In the genomic region with DNA sequence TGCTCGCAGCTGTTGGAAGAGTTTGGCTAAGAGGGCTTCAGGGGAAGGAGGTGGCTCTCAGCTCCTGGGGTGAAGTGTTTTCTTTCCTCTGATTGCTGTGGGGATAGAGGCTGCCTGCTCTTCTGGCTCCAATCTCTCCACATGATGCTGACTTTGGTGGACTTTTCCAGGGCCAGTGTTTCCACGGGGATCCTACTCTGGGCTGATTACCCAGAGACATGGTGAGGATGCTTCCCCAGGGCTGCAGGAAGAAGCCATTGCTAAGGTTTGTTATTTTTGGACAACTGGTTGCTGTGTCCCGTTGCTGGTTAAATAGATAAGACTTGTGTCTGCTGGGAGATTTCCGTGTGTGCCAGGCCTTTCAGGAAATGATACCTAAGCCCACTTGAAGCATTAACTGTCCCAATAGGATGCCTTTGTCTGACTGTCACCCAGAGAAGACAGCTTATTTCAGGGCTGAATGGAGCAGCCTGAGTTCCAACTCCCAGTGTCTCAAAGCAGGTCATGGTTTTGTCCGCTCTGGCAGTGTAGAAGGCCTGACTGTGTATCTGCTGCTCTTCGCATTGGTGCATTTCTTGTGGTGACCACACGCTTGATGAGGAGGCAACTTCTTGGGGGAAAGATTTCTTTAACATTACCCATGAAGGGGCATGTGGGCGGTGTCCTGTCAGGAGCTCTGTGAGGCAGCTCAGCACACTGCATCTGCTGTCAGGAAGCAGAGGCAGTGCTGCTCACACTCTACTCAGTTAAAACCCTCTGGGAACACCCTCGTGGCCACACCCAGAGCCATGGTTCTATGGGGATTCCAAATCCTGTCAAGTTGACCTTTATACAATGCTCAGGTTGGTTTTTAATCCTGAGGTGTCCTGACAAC, we compare ENCODE assay signal across 14 mouse cellular contexts.
DNase-seq lines count a peak whose midpoint lies in the region; ATAC-seq and TF ChIP-seq lines count a peak whose summit lies in the region.
"Had no signal": no experiment of that assay in that cellular context is flagged by ENCODE, and none has a peak within 500 bp of the region (broad histone marks: within the 10 kb centered on the region; RNA-seq: fewer than 3 reads in every experiment).

No protein-coding gene starts in this region.

- no peaks in the 10 kb centered on the region for H3K27me3 ChIP-seq in hindbrain, embryonic 13.5 days
- no peaks in the 10 kb centered on the region for H3K27me3 ChIP-seq in hindbrain, embryonic 11.5 days (ENCODE audit: control insufficient read depth, insufficient read depth, low read length)
- no peaks in the 10 kb centered on the region for H3K27me3 ChIP-seq in hindbrain, embryonic 15.5 days
- no peaks in the 10 kb centered on the region for H3K27me3 ChIP-seq in forebrain, embryonic 11.5 days (ENCODE audit: control insufficient read depth, insufficient read depth, low read length)
- H3K27me3 ChIP-seq: liver, embryonic 15.5 days had no signal

- 44% methylated on average over 9 of the region's 9 CpGs for WGBS in hindbrain, embryonic 13.5 days
- 53% methylated on average over 9 of the region's 9 CpGs for WGBS in hindbrain, embryonic 11.5 days
- 45% methylated on average over 9 of the region's 9 CpGs for WGBS in hindbrain, embryonic 15.5 days
- WGBS in forebrain, embryonic 11.5 days, result 64% methylated on average over 9 of the region's 9 CpGs

- no peak for DNase-seq in hindbrain, embryonic 11.5 days (ENCODE audit: low spot score)
- peak; percentile 36 for DNase-seq in 416B (ENCODE audit: low read depth)
- DNase-seq in brain, embryonic 14.5 days (ENCODE audit: low read depth), result peak; percentile 13
- DNase-seq in left cerebral cortex, postnatal 14 days (ENCODE audit: low spot score in 2 of 2), result no peak
- DNase-seq in forebrain, embryonic 11.5 days (ENCODE audit: low spot score), result no peak
- DNase-seq: cerebellum, postnatal 25 days; right cerebral cortex, postnatal 25 days; thymus, postnatal 14 days had no signal

- H3K36me3 ChIP-seq in hindbrain, embryonic 13.5 days, result no peaks in the 10 kb centered on the region
- H3K36me3 ChIP-seq in hindbrain, embryonic 11.5 days (ENCODE audit: control insufficient read depth, insufficient read depth, low read length), result no peaks in the 10 kb centered on the region
- H3K36me3 ChIP-seq in hindbrain, embryonic 15.5 days, result no peaks in the 10 kb centered on the region
- H3K36me3 ChIP-seq in forebrain, embryonic 11.5 days (ENCODE audit: control insufficient read depth, insufficient read depth, low read length), result no peaks in the 10 kb centered on the region
- H3K36me3 ChIP-seq: liver, embryonic 15.5 days had no signal

- H3K9me3 ChIP-seq in hindbrain, embryonic 13.5 days, result no peaks in the 10 kb centered on the region; the same call in 1 of the 2 replicates
- H3K9me3 ChIP-seq in hindbrain, embryonic 11.5 days (ENCODE audit: control insufficient read depth, low read length), result no peaks in the 10 kb centered on the region
- H3K9me3 ChIP-seq in hindbrain, embryonic 15.5 days, result no peaks in the 10 kb centered on the region
- H3K9me3 ChIP-seq in forebrain, embryonic 11.5 days (ENCODE audit: control insufficient read depth, low read length), result no peaks in the 10 kb centered on the region
- H3K9me3 ChIP-seq: liver, embryonic 15.5 days had no signal

- intact Hi-C loops in left cerebral cortex, postnatal 14 days (cut with DNase I), result no loop called here

- no peak for ATAC-seq in hindbrain, embryonic 13.5 days (ENCODE audit: low FRiP score)
- no peak for ATAC-seq in hindbrain, embryonic 11.5 days (ENCODE audit: low FRiP score)
- ATAC-seq in hindbrain, embryonic 15.5 days (ENCODE audit: low FRiP score, low read depth), result no peak
- no peak for ATAC-seq in forebrain, embryonic 11.5 days (replicated peaks; ENCODE audit: low FRiP score)
- ATAC-seq: forebrain, embryonic 16.5 days had no signal

- no peak for TF ChIP-seq CTCF in brain, embryonic 14.5 days (IDR thresholded peaks at IDR 0.05; ENCODE audit: borderline replicate concordance, extremely low read depth, insufficient read depth, insufficient read length)

- peaks cover 20% of the 10 kb centered on the region for H3K4me1 ChIP-seq in hindbrain, embryonic 13.5 days (replicated peaks)
- no peaks in the 10 kb centered on the region for H3K4me1 ChIP-seq in hindbrain, embryonic 11.5 days (replicated peaks; ENCODE audit: control insufficient read depth, insufficient read depth, low read length)
- peaks cover 22% of the 10 kb centered on the region for H3K4me1 ChIP-seq in hindbrain, embryonic 15.5 days (replicated peaks)
- H3K4me1 ChIP-seq in forebrain, embryonic 11.5 days (replicated peaks; ENCODE audit: control insufficient read depth, insufficient read depth, low read length), result no peaks in the 10 kb centered on the region

- H3K27ac ChIP-seq in hindbrain, embryonic 13.5 days, result peak overlapping the region; percentile 23
- H3K27ac ChIP-seq in hindbrain, embryonic 11.5 days (ENCODE audit: low read depth, low read length), result no peak overlapping the region
- H3K27ac ChIP-seq in hindbrain, embryonic 15.5 days (replicated peaks), result 0 out of 2 replicates have a peak overlapping the region, but pooled peaks have one; percentile 1
- no peak overlapping the region for H3K27ac ChIP-seq in forebrain, embryonic 11.5 days (ENCODE audit: low read depth, low read length)
- H3K27ac ChIP-seq: liver, embryonic 15.5 days; macrophage had no signal

- no peak for TF ChIP-seq POLR2A in brain, embryonic 14.5 days (IDR thresholded peaks at IDR 0.05; ENCODE audit: borderline replicate concordance, extremely low read depth, insufficient read depth, insufficient read length, poor library complexity, severe bottlenecking)

- no peak overlapping the region for H3K9ac ChIP-seq in hindbrain, embryonic 13.5 days
- H3K9ac ChIP-seq in hindbrain, embryonic 11.5 days (ENCODE audit: low read depth, low read length), result no peak overlapping the region
- no peak overlapping the region for H3K9ac ChIP-seq in hindbrain, embryonic 15.5 days
- no peak overlapping the region for H3K9ac ChIP-seq in forebrain, embryonic 11.5 days (ENCODE audit: low read length)
- H3K9ac ChIP-seq: liver, embryonic 15.5 days had no signal

- H3K4me3 ChIP-seq in hindbrain, embryonic 13.5 days, result no peak overlapping the region
- H3K4me3 ChIP-seq in hindbrain, embryonic 11.5 days (ENCODE audit: low read depth, low read length), result no peak overlapping the region
- no peak overlapping the region for H3K4me3 ChIP-seq in hindbrain, embryonic 15.5 days
- no peak overlapping the region for H3K4me3 ChIP-seq in forebrain, embryonic 11.5 days (ENCODE audit: low read depth, low read length)
- H3K4me3 ChIP-seq: liver, embryonic 15.5 days; myocyte had no signal

- no peak overlapping the region for H3K4me2 ChIP-seq in hindbrain, embryonic 13.5 days
- H3K4me2 ChIP-seq in hindbrain, embryonic 11.5 days (replicated peaks; ENCODE audit: low read depth, low read length), result no peak overlapping the region
- H3K4me2 ChIP-seq in hindbrain, embryonic 15.5 days, result no peak overlapping the region
- H3K4me2 ChIP-seq in forebrain, embryonic 11.5 days (ENCODE audit: low read depth, low read length, severe bottlenecking), result no peak overlapping the region
- H3K4me2 ChIP-seq: liver, embryonic 15.5 days had no signal

Comparison
In these comparisons a context has a peak if more than half of its experiments do, and no peak if none do; other contexts are left out.
1. H3K27ac ChIP-seq: peak in hindbrain, embryonic 13.5 days (single experiment) and hindbrain, embryonic 15.5 days (single experiment); none in hindbrain, embryonic 11.5 days (single experiment) and forebrain, embryonic 11.5 days (single experiment).
2. DNase-seq: peak in 416B (single experiment) and brain, embryonic 14.5 days (single experiment); none in hindbrain, embryonic 11.5 days (single experiment), left cerebral cortex, postnatal 14 days (0 of 2) and forebrain, embryonic 11.5 days (single experiment).